ENCODE assay signal across 8 mouse cellular contexts in the genomic region with DNA sequence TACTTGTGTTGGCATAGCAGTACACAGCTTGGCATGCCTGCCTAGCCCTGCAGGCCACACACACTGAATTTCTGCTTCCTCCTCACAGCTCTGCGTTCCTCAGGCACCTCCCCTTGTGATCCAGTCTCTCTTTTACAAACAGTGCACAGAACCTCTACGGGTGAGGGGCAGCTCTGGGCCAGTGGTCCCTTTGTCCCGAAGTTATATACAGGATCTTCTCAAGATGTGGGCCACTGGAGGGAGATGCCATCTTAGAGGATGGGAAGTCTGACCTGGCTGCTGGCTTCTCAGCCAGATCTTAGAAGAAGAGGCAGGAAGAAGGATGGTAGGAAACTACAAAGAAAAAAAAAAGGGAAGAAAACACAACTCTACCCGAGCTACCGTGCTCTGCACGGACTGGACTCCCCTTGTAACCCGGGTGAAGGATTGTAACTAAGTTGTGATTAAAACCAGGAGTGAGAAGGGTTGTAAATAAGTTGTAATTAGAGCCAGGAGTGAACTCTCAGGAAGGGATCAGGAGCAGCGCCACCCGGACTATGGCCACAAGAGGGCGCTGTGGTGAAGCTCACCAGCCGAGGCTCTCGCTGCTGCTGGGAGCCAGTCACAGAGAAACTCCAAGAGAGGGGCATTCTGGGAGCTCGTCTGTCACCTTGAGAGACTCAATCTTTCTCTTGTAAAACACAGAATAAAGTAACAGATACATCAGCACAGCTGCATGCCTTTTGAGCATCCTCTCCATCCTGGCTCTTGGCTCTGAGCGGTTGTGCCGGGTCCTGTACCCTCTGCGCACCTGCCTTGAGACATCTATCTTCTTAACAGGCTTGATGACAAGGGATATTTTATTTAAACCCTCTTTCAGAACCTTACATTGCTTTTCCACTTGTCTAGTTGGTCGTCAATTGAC.
DNase-seq lines count a peak whose midpoint lies in the region; ATAC-seq lines count a peak whose summit lies in the region.

No protein-coding gene starts in this region.

- 17% methylated on average over 17 of the region's 17 CpGs for WGBS in hindbrain, embryonic 15.5 days

- H3K4me1 ChIP-seq in hindbrain, embryonic 15.5 days (replicated peaks) = peaks cover 16% of the 10 kb centered on the region

- peak; percentile 43; the same call in 1 of the 2 replicates for ATAC-seq in hindbrain, embryonic 15.5 days (ENCODE audit: low FRiP score, low read depth)
- ATAC-seq in megakaryocyte progenitor cell, adult 5-6 weeks (replicated peaks; ENCODE audit: poor library complexity) = peak; percentile 78

- H3K9ac ChIP-seq in hindbrain, embryonic 15.5 days = no peak overlapping the region

- H3K4me3 ChIP-seq in hindbrain, embryonic 15.5 days = no peak overlapping the region

- H3K9me3 ChIP-seq in hindbrain, embryonic 15.5 days = no peaks in the 10 kb centered on the region

- H3K27ac ChIP-seq in hindbrain, embryonic 15.5 days (replicated peaks) = no peak overlapping the region

- no peaks in the 10 kb centered on the region for H3K27me3 ChIP-seq in hindbrain, embryonic 15.5 days

- DNase-seq in ZHBTc4 (ENCODE audit: low read depth, low spot score) = peak; percentile 88
- DNase-seq in cerebellum, postnatal 14 days = peak; percentile 93 to 95
- DNase-seq in frontal cortex, postnatal 36 days (ENCODE audit: low spot score in 2 of 2) = peak; percentile 82 to 86
- peak; percentile 77 to 80 for DNase-seq in layer of hippocampus, postnatal 14 days (ENCODE audit: low spot score in 2 of 2)
- DNase-seq in right cerebral cortex, postnatal 14 days = peak; percentile 87
- peak; percentile 64 to 86 for DNase-seq in urinary bladder, postnatal 4 days (ENCODE audit: low spot score in 2 of 2)

- peak overlapping the region; percentile 16; the same call in 1 of the 2 replicates for H3K4me2 ChIP-seq in hindbrain, embryonic 15.5 days

- H3K36me3 ChIP-seq in hindbrain, embryonic 15.5 days = no peaks in the 10 kb centered on the region
